Mouse (Mus musculus): Measurements from ENCODE around the gene Nrsn1.
"Not testable (repeated sequence)": the region's sequence is repeated elsewhere in the genome, so short reads cannot be mapped to it uniquely, and the experiment has no call there.

- not testable (repeated sequence) for TF ChIP-seq GATA1 (IDR thresholded peaks at IDR 0.05; ENCODE audit: borderline replicate concordance, low read length); GATA2 (IDR thresholded peaks at IDR 0.05; ENCODE audit: borderline replicate concordance, low read depth, low read length)
Observed at GRCm38 (mm10) chr13:25270402-25270801, at the start of gene Nrsn1.
